Mouse (Mus musculus) testis, postnatal 10 days (tissue): ENCODE results near the gene Rad23b.
"Not testable (repeated sequence)": the region's sequence is repeated elsewhere in the genome, so short reads cannot be mapped to it uniquely, and the experiment has no call there.

Experiments used
- DNase-seq: peaks from one replicate; pipeline ENCODE4 v3.0.0; 2021; ENCODE audit warnings: low spot score

Rad23b gene

DNA sequence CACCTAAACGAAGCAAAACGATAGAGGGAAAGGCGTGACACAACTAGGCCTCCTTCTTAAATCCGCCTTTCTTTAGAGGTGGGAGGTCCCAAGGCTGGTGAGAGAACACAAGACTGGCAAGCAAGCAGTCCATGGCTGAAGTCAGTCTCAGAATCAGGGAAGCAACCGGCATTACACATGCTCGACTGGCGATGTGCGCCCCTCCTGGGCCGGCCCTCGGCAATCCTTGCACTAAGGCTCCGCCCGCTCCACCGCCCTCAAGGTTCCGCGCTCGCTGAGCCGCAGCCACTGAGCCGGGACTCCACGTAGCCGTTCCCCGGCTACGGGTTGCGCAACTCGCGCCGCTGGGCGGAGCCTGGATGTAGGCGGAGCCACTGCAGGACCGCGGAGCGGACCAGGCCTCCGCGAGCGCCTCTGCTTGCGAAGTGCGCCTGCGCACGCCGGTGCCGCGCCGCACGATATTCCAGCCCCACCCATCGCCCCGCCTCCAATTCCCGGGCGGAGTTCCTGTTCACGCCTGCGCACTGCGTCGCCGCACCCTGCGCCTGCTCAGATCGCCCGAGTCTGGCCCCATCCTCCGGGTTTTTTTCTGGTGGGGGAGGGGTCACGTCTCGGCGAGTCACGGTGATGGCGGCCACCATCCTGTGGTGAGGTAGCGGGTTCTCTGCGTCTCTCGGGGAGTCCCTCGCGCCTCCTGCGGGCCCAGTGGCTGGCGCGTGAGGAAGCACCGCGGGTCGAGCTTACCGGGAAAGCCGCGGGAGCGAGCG lies at the start of gene Rad23b:
TSS of gene Rad23b (plus strand) at position 592 of the 767 bp plus-strand sequence.
- peak; percentile 100 for DNase-seq

DNA sequence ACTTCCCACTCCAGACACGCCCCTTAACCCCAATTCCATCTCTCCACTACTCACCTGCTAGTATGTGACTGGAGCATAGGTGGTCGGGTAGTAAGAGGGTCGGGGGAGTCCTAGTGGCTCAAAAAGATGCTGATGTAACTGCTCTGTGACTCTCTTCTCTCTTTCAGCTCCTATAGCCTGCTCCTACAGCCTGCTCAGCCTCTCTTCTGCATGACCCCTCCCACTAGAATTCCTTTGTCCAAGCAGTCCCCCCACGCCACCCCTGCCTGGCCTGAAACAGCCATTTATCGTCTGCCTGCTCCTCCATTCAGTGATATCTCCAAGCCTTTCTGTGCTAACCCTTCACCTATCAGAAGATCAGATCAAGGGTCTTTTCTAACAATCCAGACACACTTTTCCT lies 45.7 kb upstream of the Rad23b start:
- DNase-seq: no peak

DNA sequence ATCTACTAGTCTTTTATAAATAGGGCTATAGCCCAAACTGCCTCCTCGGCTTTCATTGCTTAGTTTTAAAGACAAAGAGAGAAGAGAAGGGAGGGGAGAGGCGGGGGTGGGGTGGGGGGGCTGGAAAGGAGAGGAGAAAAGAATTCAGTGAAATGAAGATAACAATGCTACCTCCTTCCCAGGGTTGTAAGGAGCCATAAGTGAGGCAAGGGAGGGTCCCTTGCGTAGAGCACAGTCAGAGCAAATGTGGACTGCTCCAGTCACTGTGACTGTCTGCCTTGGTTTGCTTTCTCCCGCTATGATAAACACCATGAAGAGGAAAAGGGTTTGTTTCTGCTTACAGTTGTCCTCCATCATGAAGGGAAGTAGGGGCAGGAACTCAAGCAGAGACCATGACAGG lies 43.2 kb upstream of the Rad23b start:
- no peak for DNase-seq

DNA sequence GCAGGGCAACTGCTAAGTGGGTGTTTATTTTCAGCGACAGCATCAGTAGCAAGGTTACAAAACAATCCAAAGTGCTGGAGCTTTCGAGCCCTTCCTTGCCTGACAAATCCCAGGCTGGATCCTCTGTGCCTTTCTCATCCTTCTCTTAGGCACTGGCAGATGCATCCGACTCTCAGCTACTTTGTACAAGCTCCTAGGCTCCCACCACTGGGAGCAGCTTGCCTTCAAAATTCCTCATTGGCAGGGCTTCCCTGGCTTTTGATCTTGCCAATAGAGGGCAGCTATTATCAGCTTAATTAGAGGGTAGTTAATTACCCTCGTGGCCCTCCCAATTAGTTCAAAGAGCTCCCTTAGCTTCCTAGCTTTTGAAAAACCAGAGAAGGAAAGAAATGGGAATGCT lies 33.1 kb upstream of the Rad23b start:
- DNase-seq: no peak

- not testable (repeated sequence) for DNase-seq
Observed at GRCm38 (mm10) chr4:55318350-55318749, 31.5 kb upstream of the Rad23b start.

DNA sequence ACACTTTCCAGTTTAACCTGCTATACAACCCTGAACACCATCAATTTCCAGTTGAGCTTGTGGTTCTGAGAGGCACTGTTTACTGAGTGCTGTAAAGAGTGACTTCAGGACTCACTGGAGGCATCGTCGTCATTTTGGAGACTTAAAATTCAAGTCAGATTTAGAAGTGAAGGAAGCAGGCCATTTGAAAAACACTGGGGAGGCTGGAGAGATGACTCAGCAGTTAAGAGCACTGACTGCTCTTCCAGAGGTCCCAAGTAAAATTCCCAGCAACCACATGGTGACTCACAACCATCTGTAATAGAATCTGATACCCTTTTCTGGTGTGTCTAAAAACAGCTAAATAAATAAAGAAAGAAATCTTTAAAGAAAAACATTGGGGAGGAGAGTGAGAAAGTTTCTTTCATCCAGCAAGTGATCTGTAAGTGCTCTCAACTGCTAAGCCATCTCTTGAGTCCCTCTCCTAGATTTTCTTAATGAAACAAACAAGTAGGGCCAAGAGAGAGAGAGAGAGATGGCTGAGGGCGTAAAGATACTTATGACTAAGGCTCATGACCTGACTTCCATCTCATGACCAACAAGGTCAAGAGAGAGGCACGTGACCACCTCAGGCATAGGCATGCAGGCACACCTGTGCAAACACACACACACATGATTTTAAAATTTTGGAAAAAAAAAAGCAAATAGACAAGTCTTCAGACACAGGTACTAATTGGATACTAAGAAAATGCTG lies 23.9 kb upstream of the Rad23b start:
- no peak for DNase-seq

DNA sequence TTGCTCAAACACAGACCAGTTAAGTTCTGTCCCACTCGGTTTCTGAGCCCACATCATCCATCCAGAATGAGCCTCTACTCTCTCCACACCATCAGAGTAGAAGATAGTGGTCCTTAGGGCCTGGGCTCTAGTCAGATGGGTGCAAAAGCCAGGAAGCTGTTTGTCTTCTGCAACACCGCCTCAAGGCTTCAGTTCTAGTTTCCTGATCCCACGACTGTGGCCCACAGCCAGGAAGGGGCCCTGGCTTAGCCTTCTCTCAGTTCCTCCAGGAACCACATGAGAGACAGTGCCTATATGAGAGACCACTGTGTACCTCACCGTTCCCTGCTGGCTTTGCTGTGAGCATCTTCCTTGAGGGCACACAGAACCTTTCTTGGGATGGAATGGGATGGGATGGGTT lies 22.3 kb upstream of the Rad23b start:
- no peak for DNase-seq

DNA sequence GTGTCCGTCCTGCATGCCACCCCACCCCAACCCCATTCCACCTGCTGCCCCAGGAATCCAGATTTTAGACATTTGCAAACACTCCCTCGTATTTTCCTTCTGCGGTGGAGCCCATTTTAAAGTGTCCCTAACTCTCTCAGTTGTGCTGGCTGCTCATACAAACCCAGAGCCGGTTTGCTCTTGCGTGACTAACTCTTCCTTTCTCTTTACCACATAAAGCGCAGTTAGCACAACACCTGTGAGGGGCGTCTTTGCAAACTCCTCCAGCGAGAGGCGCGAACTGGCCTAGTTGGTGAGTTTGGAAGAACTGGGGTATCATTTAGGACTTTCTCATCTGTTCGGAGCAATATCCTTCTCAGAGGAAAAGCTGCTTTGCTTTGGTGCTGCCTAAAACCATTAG lies 21.4 kb upstream of the Rad23b start:
- DNase-seq: no peak

GRCm38 (mm10) chr4:55328928-55329327 lies 20.9 kb upstream of the Rad23b start:
- not testable (repeated sequence) for DNase-seq

GRCm38 (mm10) chr4:55329621-55330346 lies 20.1 kb upstream of the Rad23b start:
- DNase-seq: no peak

DNA sequence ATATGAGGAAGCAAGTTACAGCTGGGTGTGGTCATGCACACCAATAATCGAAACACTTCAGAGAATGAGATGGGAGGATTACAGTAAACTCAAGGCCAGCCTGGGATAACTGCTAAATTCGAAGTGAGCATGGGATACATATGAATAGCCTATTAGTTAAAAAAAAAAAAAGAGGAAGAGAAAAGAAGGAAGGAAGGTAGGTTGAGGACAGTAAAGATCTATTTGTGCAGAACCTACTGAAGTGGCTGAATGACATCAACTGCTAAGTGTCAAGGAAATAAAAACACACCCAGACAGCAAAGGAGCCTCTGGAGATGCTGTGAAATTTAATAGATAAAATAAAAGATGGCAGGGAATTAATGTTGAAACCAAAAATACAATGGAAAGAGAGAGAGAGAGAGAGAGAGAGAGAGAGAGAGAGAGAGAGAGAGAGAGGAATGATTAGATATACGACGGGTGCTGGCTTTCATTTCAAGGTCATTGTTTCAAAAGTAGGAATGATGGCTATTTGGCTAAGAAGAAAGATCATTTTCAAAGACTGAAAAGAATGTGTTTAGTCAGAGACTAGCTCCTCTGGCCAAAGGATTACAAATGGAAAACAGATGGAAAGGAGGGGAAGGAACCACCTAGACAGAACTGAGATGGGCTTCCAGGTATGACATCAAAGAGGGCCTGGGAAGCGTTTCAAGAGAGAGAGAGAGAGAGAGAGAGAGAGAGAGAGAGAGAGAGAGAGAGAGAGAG lies 14.6 kb upstream of the Rad23b start:
- no peak for DNase-seq

DNA sequence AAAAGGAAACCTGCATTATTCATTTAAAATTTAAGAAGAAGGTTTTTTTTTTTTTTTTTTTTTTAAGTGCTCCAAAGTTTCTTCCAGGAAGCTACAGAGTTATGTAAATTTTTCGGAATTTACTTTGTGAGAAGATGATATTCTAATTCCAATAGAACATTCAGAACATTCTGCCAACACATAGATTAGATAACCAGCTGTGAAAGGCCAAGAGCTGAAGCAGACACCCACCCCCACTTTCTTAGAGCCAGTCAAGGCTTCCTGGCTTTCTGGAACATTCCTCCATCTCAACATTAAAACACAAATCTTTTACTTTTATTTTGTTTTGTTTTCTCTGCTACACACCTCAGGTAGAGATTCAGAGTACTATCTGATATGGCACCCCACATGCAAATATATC lies 10.9 kb upstream of the Rad23b start:
- no peak for DNase-seq

- no peak for DNase-seq
Observed at GRCm38 (mm10) chr4:55339388-55339787, 10.5 kb upstream of the Rad23b start.

- DNase-seq: no peak
Observed at GRCm38 (mm10) chr4:55341797-55342196, 8.0 kb upstream of the Rad23b start.

DNA sequence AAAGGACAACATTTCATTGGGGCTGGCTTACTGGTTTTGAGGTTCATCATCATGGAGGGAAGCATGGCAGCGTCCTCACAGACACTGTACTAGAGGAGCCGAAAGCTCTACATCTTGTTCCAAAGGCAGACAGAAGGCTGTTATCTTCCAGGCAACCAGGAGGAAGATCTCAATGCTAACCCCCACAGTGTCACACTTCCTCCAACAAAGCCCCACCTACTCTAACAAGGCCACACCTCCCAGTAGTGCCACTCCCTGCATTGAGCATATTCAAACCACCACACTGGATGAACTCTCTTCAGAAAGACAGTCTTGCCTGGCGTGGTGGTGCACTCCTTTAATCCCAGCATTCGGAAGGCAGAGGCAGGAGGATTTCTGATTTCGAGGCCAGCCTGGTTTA lies 7.2 kb upstream of the Rad23b start:
- no peak for DNase-seq

DNA sequence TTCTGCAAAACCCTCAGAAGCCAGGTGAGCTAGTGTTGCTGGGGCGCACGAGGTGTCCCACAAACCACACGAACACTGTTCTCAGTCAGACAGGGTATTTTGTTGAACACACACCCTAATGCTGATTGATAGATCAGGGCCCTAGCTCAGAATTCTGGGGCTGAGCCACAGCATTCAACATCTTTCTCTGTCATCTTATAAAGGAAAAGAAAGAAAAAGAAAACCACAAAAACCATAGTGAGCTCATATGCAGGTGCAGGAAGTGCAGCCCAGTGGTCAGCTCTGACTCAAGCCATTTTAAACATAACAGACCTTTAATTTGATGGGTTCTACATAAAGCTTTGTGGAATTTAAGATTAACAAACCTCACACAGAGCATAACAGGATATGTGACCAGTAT lies 6.6 kb upstream of the Rad23b start:
- DNase-seq: no peak

DNA sequence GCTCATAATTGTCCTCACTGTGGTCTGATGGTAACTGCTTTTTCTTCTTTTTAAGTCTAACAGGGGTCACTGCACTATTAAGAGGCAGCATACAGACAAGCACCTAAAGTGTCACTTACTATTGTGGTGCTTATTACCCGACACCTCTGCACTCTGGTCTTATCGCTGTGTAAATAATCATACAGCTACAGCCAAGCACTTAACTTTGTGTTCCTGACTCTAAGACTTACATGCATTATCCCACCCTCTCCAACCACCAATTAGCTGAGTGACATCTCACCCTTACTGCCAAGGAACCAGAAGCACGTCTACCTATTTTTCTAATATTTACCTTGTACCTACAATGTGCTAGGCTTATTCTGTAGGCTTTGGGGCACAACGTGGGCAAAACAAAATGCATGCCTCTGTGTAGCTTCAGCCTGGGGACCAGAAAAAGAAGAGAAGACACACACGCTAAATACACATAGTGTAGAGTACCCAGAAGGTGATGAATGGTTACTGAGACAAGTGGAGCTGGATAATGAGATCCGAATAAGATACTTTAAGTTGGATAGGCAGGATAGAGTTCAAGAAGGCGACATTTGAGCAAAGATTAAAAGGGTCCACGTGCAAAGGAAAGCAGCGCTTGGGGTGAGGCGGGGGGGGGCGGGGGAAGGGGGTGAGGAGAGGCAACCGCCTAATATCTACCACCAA lies 938 bp upstream of the Rad23b start:
- DNase-seq: no peak

DNA sequence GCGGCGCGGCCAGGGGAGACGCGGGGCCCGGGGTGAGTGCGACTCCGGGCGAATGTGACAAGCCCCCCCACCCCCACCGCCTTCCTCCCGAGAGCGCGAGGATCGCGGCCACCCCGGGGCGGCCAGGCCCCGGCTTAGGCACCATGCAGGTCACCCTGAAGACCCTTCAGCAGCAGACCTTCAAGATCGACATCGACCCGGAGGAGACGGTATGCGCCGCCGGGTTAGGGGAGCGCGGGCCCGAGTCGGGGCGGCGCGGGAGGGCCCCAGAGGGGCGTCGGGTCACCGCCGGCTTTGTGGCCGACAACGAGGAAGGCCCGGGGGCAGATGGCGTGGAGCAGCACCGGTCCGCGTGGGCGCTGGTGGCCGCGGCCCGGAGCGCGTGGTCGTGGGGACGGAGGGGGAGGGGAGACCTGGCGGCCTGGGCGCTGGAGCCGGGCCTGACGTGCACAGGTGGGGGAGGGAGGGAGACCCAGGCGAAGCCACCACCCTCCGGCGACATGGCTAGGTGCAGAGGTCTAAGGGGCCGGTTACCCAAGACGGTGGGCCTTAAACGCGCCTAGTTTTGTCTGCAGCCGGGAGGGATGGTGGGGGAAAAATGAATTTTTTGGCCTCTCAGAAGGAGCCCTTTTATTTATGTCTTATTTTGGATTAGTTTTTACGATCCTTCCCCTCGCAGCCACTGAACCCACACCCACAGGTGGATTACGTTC lies 532 bp downstream of the Rad23b start:
- peak; percentile 76 for DNase-seq

GRCm38 (mm10) chr4:55351037-55351436 lies 1.2 kb downstream of the Rad23b start:
- DNase-seq: no peak

DNA sequence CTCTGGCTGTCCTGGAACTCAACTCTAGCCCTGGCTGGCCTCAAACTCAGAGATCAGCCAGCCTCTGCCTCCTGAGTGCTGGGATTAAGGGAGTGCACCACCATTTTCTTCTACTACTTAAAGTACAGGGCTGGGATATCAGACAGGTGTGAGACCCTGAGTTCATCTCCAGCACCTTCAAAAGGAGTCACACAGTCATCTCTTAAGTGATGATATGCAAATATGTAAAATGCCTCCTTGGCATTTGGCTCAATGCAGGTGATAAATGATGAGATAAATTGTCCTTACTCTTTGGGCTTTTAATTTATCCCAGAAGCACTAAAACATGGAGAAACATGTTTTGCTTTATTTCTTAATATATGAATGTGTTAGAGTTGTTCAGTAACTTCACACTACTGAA lies 2.0 kb downstream of the Rad23b start:
- DNase-seq: no peak

DNA sequence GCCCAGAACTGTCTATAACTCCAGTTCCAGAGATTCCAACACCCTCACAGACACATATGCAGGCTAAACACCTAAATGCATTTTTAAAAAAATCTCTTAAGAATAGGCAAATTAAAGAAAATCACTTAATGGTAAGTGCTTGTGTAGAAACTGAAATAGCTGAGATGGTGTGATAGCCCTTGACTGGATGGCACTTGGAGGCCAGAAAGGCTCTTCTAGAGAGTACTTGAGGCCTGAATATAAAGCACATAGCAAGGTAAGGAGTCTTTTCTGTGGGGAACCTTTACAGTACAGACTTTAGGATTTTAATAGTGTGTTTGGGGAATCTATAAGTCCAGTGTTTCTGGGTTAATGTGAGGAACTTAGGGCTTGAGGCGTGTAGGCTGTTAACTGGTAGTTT lies 4.2 kb downstream of the Rad23b start:
- no peak for DNase-seq
